Mouse (Mus musculus) spleen, adult 12 weeks (tissue): ENCODE measurements around the gene Noct.
"Not testable (repeated sequence)": the region's sequence is repeated elsewhere in the genome, so short reads cannot be mapped to it uniquely, and the experiment has no call there.

Source experiments
- DNase-seq: peaks from one replicate; pipeline ENCODE4 v3.0.0; 2022; ENCODE audit warnings: low spot score

The Noct gene

DNA sequence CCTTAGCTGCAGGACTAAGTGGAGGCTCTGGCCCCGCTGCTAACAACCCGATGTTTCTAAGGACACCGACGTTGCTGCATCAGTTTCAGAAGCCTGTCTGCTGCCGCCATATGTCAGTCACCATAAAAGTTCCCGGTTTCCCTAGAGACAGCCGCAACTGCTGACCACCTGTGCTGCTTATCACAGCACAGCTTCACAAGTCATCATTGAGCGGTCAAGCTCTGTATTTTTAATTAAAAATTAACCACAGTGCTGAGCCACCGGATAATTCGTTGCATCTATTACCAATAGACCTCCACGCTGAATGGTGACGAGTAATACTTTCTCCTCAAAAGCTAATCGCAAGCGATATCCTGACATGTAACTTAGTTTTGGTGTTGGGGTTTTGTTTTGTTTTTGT is 19.4 kb upstream of the Noct start:
- no peak for DNase-seq

- DNase-seq, result no peak
These were observed 17.7 kb upstream of the Noct start for GRCm38 (mm10) chr3:51206521-51206920.

DNA sequence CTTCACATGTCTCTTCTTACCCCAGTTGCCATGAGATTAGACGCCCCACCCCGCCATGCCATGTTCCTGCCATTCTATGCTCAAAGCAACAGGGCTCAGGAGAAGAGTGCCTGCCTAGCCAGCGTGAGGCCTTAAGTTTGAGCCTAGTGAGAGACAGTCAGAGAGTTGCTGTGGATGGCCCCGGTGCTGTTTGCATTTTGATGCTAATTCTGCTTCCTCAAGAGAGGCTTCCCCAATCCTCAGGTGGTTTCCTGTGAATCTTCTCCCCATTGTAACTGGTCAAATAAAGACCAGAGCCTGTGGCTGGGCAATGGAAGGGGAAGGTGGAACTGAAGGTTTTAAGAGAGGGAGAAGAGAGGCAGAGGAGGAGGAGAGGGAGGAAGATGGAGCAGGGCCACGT is 15.6 kb upstream of the Noct start:
- DNase-seq, result no peak

DNA sequence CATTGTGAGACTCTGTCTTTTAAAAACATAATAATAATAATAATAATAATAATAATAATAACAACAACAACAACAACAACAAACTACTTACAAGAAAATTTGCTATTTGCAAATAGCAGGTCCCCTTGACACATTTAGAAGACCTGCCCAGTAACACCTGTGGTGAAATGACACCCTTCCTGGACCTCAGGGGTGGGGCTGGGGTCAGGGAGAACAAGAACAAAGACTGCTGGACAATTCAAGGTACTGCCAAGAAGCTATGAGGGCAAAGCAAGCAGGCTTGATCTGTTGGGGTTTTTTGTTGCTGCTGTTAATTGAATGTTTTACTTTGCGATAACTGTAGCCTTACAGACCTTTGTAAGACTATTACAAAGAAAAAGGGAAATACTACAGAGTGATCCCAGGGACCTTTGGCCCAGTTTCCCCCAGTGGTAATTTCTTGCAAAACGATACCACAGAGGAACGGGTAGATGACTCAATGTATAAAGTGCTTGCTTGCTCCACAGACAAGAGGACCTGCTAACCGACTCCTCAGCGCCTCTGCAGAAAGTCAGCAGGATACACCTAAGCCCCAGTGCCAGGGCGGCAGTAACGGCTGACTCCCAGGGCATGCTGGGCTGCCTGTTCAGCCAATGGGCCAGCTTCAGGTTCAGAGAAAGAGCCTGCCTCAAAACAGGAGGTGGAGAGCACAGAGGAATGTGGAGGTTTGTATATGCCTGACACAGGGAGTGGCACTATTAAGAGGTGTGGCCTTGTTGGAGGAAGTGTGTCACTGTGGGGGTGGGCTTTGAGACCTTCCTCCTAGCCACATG is 14.5 kb upstream of the Noct start:
- no peak for DNase-seq

- no peak for DNase-seq
These were observed 13.8 kb upstream of the Noct start for GRCm38 (mm10) chr3:51210485-51210884.

- DNase-seq, result no peak
These were observed 11.1 kb upstream of the Noct start for GRCm38 (mm10) chr3:51213111-51213510.

DNA sequence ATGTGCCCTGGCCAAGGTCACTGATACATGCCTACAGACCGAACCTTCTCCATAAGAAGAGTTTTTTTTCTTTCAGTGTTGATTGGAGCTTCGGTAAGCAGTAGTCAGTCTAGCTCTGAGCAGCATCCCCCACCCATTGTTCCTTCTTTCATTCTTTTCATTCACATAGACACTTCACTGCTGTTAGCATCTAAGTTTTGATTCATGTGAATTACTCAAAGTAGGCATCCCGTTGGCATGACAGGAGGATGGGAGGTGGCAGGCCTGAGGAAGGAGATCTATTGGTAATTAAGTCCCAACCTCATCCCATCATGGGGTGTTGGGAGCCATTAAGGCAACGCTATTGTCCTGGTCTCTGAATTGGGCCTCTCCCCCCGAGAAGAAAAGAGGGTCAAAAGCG is 8.6 kb upstream of the Noct start:
- DNase-seq, result no peak

GRCm38 (mm10) chr3:51216351-51216750 is 7.9 kb upstream of the Noct start:
- not testable (repeated sequence) for DNase-seq

DNA sequence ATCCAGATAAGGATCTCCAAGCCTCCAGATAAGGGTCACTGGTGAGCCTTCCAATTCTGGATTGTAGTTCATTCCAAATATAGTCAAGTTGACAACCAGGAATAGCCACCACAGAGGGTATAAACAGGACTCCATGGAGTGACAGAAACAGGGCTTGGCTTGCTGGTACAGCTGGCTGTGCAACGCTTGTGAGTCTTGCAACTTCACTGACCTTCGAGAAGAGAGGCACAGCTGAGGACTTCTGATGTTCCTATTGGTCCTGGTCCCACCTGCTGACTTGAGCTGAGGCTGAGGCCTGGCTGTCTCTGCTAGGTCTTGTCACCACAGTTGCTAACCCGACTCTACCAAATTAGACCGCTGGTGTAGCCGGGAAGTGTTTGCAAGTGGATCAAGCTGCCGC is 5.9 kb upstream of the Noct start:
- not testable (repeated sequence) for DNase-seq

DNA sequence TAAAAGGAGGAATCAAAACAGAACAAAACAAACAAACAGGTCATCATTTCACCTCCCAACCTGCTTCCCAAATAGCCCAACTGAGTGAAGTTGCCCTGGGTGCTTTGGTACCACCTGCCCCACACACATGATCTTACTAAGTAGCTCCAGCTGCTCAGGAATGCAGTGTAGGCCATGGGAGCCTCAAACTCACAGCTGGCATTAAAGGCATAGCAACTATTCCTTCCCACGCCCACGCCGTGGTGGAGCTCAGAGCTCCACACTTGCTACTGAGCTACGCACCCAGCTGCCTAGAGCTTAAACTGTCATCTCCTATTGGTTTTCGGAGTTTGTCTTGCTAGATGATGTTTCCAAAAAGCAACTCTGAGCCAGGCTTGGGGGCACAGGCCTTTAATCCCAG is 5.0 kb upstream of the Noct start:
- no peak for DNase-seq

- DNase-seq, result no peak
These were observed 3.4 kb upstream of the Noct start for GRCm38 (mm10) chr3:51220846-51221245.

DNA sequence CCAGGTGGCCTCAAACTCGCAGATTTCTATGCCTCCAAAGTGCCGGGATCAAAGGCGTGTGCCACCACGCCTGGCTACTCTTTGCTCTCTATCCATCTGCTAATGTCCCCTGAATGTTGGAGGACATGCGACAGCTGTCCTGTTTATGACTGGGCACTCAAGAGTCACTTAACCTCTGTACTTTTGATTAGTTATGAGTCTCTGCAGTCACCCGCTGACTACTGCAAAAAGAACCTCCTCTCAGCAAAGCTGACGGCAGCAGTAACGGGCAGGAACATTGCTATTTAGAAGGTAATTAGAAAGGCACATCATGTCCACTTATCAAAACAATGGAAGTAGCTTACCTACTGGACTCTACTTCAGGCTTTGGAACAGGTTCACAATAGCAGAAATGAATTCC is 2.4 kb upstream of the Noct start:
- DNase-seq, result no peak

- DNase-seq, result no peak
These were observed 1.9 kb upstream of the Noct start for GRCm38 (mm10) chr3:51222302-51222701.

- no peak for DNase-seq
These were observed 1.3 kb upstream of the Noct start for GRCm38 (mm10) chr3:51222834-51223460.

DNA sequence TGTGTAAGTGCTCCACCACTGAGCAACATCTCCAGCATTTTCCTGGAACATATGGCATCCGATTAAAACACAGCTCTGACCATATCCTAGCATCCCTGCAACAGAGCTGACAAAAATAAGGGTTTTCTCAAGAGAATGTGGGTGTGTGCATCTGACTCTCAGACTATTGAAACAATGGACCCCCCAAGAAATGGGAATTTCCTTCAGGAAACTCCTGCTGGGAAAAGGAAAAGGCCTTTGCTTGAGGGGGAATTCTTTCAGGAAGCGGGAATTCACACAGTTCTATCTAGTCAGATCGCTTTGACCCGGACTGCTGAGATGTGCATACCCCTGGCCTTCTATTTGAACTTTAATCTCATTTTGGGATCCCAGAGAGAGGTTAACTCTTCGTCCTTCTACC is 691 bp upstream of the Noct start:
- DNase-seq, result no peak

DNA sequence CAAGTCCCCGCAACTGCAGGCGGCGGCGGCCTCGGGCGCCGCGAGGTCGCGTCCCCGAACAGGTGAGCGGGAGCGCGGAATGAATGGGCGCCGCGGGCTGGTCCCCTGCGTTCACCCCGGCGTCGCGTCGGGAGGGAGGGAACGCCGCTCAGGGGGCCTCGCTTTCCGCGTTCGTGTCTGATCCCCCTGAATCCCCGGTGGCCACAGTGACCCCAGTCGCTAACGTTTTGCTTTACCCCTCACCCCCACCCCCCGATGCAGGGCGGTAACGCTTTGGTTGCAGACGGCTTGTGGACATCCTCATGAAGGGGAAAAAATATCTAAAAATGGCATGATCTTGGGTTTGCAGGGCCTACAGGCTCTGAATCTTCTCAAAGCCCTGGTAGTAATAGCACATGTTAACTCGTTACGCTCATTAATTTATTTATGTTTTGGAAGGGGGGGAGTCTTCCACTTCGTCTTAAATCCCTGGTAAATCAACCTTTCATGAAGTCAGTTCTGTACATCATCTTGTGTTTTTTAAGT is 1.0 kb downstream of the Noct start:
- DNase-seq, result no peak

GRCm38 (mm10) chr3:51225979-51226378 is 1.7 kb downstream of the Noct start:
- no peak for DNase-seq

- DNase-seq, result no peak
These were observed 2.4 kb downstream of the Noct start for GRCm38 (mm10) chr3:51226601-51227000.

GRCm38 (mm10) chr3:51228038-51228820 is 4.0 kb downstream of the Noct start:
- DNase-seq, result peak; percentile 72

DNA sequence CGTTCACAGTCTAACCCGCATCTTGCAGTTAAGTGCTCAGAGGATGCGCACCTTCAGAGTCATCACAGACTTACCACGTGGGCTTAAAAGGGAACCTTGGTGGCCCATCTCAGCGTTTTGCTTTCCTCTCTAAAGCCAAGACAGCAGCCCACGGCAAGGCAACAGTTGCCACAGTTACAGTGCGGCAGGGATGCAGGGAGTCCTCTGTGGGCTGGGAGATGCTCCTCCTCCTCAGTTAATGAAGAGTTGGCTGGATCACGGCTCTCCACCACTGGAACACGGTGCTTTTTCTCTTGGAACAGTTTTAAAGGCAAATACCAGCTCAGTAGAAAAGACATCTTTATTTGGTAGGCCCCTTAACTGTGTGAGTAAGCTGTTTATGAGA is 4.6 kb downstream of the Noct start:
- no peak for DNase-seq

- DNase-seq, result no peak
These were observed 5.0 kb downstream of the Noct start for GRCm38 (mm10) chr3:51229226-51229625.

DNA sequence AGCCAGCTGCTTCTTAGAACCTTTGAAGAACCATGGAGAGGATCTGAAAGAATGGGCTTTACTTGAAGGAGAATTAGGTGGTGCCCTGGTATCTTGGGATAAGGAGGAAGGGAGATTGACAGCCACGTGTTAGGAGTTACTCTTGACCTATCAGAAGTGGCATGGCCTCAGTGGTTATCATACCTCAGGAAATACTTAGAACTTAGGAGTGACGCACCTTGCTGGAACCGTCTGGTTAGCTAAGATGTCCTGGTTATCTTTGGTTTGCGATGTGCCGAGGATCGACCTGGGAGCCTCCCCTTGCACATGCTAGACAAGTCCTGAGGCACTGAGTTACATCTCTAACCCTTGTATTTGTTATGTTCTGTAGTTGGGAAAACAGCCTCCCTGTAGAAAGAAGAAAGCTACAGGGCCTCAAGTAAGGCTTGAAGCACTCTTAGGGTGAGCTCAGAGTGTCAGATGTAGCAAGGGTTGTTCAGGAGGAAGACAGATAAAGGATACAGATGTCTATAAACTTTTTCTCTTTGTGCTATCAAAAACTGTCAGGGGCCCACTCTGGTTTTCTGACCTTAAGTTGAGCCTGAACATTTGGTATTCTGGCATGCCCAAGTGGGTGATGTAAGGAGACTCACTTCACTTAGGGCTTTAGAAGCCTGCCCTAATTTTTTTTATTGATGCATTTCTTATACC is 6.0 kb downstream of the Noct start:
- DNase-seq, result peak; percentile 57
